Mouse (Mus musculus) embryonic facial prominence, embryonic 11.5 days (tissue): ENCODE results near the gene Mmp20. TPM values are rescaled to one million over a fixed set of nuclear protein-coding genes. Genes with fewer than 3 reads are reported as not detected.
A peak's percentile ranks its signal among the peaks of the same experiment; 100 is the strongest.

ENCODE experiments used
- ATAC-seq: fragments of 200-750 bp; cut with Nextera tagmentation; replicated peaks from 2 replicates; pipeline ENCODE4 v1.8.0; 2017; ENCODE audit warnings: low read depth; ENCODE audit not compliant: insufficient number of reproducible peaks, low FRiP score, low TSS enrichment
- DNase-seq: peaks from one replicate; pipeline ENCODE4 v3.0.0-alpha.2; 2015; ENCODE audit warnings: low spot score
- H3K27ac ChIP-seq: fragments of 300-500 bp; sonication (generic); replicated peaks from 2 replicates; pipeline ENCODE4 v1.5.1; 2014; ENCODE audit warnings: mild to moderate bottlenecking, low read depth, low read length, control low read depth
- H3K27me3 ChIP-seq: fragments of 300-500 bp; sonication (generic); 2 replicates; pipeline ENCODE4 v1.6.1; 2014; ENCODE audit warnings: mild to moderate bottlenecking, low read length, moderate library complexity, mixed read lengths; ENCODE audit not compliant: control insufficient read depth, insufficient read depth
- H3K36me3 ChIP-seq: fragments of 300-500 bp; sonication (generic); replicated peaks from 2 replicates; pipeline ENCODE4 v1.6.1; 2014; ENCODE audit warnings: low read depth, mild to moderate bottlenecking, low read length, moderate library complexity, mixed read lengths; ENCODE audit not compliant: control insufficient read depth, insufficient read depth
- H3K4me1 ChIP-seq: fragments of 300-500 bp; sonication (generic); 2 replicates; pipeline ENCODE4 v1.6.1; 2014; ENCODE audit warnings: low read length, mixed read lengths; ENCODE audit not compliant: control insufficient read depth, insufficient read depth
- H3K4me2 ChIP-seq: fragments of 300-500 bp; sonication (generic); 2 replicates; pipeline ENCODE4 v1.6.1; 2014; ENCODE audit warnings: low read depth, mild to moderate bottlenecking, control low read depth, low read length, moderate library complexity
- H3K4me3 ChIP-seq: fragments of 300-500 bp; sonication (generic); 2 replicates; pipeline ENCODE4 v1.5.1; 2014; ENCODE audit warnings: low read depth, low read length, control low read depth
- H3K9ac ChIP-seq: fragments of 300-500 bp; sonication (generic); replicated peaks from 2 replicates; pipeline ENCODE4 v1.6.1; 2014; ENCODE audit warnings: mild to moderate bottlenecking, control low read depth, low read length
- H3K9me3 ChIP-seq: fragments of 300-500 bp; sonication (generic); replicated peaks from 2 replicates; pipeline ENCODE4 v1.6.1; 2016; ENCODE audit warnings: mild to moderate bottlenecking, low read length, inconsistent platforms, mixed read lengths; ENCODE audit not compliant: control insufficient read depth
- WGBS: fragments of 180-500 bp; shearing (Covaris S2); extraction: QIAGEN DNeasy Blood & Tissue Kit; methylation state at CpG from one replicate; pipeline ENCODE4 v1.1.7; 2014; 5-methylcytosine and 5-hydroxymethylcytosine counted together
- polyA plus RNA-seq: library from polyadenylated mRNA; unstranded; fragments of >200 nt; fragmentation: Nextera tagmentation; extraction: Ambion mirVana; gene quantifications from 2 replicates; pipeline ENCODE4 v1.2.1, GENCODE M21; 2014

Gene Mmp20
- polyA plus RNA-seq, 1 experiment from 2014 or later = not detected

DNA sequence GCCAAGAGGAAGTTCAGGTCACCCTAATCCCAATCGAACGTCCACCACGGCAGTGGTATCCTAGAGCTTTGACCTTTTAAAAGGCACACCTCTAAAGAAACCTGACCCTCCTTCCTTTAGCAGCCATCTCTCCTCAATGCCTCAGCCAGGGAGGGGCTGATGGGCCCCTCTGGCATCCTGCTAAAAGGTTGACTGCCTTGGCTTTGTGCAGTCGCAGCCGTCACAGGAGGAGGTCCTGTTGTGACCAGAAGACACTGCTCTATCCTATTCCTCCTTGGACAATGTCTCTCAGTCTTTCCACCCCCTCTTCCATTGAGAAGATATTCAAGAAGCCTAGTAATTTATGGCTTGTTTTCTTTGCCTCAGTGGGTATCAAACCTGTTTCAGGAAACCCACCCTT lies 5.9 kb downstream of the Mmp20 start:
- no peak for ATAC-seq
- Histone ChIP-seq H3K4me1 (no peaks in the 10 kb centered on the region), H3K27ac (no peak overlapping the region), H3K27me3 (no peaks in the 10 kb centered on the region), H3K36me3 (no peaks in the 10 kb centered on the region), H3K9me3 (no peaks in the 10 kb centered on the region), H3K4me3 (no peak overlapping the region), H3K4me2 (no peak overlapping the region), H3K9ac (no peak overlapping the region)
- peak; percentile 3 for DNase-seq
- 15% methylated on average over 5 of the region's 5 CpGs for WGBS

DNA sequence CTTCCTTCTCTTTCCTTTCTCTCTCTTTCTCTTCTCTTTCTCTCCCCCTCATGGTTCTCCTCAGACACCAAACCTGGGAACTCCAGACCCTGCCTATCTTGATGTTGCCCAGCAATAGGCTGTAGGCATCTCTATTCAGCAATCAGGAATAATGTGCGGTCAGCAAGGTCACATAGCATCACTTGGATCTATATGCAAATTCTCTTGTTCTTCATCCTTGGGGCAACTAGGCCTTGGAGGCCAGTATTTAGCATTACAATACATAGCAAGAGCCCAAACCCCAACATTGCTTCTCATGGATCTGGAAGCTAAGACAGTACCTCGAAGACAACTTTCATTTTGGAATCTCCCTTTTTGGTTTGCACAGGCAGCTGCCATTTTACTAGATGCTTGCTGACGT lies 19.9 kb downstream of the Mmp20 start:
- H3K27me3 ChIP-seq = no peaks in the 10 kb centered on the region
- H3K4me1 ChIP-seq = no peaks in the 10 kb centered on the region
- 87% methylated on average over 3 of the region's 3 CpGs for WGBS

DNA sequence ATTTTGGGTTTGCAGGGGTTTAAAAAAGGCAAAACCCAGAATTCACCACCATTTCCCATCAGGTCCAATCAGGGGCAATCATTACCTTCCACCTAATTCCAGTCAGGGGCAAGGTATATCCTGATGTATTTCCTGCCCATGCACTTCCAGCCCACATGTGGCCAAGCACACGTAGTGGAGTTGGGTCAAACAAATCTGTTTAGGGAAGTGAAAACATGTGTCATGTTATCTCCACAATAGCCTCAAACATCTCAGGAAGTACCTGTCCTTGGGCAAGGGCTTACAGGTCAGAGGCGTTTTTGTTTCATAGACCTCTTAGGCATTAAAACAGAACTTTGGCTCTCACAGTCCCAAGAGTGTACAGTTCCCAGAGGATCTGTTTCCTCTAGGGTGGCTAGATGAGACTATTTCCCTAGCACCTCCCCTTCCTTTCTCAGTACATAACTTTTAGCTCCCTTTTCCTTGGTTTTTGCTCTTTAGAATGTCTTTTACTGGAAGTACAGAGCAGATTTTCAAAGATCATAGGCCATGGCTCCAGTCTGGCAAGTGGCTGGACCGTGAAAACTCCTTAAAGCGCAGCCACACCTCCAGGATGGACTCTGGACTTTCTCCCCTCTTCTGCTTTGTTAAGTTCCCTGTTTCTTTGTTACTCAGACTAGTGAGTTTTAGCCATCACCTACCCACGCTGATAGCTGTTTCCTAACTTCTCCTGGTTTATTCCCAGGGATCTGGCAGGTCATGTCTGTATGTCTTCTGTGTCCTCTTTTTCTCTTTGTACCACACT lies 22.6 kb downstream of the Mmp20 start:
- Histone ChIP-seq H3K4me2 (no peak overlapping the region), H3K9me3 (no peaks in the 10 kb centered on the region), H3K27ac (no peak overlapping the region), H3K36me3 (no peaks in the 10 kb centered on the region), H3K4me1 (no peaks in the 10 kb centered on the region), H3K4me3 (no peak overlapping the region), H3K27me3 (no peaks in the 10 kb centered on the region), H3K9ac (no peak overlapping the region)
- no peak for DNase-seq
- 69% methylated on average over 5 of the region's 5 CpGs for WGBS
- ATAC-seq = no peak

More for the DNA sequence above, 19.9 kb downstream of the Mmp20 start:
- Histone ChIP-seq H3K4me3 (no peak overlapping the region), H3K9me3 (no peaks in the 10 kb centered on the region), H3K4me2 (no peak overlapping the region), H3K36me3 (no peaks in the 10 kb centered on the region), H3K9ac (no peak overlapping the region), H3K27ac (no peak overlapping the region)
- no peak for DNase-seq
- ATAC-seq = no peak

DNA sequence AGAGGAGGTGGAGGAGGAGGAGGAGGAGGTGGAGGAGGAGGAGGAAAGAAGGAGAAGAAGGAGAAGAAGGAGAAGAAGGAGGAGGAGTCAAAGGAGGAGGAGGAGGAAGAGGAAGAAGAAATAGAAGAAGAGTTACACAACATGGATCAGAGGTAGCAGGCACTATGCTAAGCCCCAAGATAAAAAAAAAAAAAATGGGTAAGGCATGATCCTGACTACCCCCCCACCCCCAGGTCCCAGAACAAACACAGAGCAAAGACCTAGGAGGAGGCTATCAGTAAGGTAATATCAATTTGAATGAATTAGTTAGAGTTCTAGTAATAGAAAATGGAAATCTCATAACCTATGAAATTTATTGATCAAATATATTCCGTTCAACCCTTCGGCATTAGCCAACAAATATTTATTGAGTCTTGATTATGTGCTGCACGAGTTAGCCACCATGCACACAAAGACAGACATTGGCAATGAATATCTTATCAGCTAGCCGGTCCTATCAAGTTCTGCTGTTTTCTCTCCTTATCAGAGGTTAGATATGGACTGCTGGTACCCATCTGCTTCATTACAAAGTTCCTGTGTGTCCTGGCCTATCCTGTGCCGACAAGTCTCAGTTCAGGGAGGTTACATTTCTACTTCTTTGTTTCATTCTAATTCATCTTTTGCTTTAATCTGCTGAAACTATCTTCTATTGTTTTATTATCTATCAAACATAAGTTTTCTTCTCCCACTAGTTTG lies 24.5 kb downstream of the Mmp20 start:
- Histone ChIP-seq H3K4me3 (no peak overlapping the region), H3K4me2 (no peak overlapping the region), H3K4me1 (no peaks in the 10 kb centered on the region), H3K36me3 (no peaks in the 10 kb centered on the region), H3K27me3 (no peaks in the 10 kb centered on the region), H3K9me3 (no peaks in the 10 kb centered on the region), H3K27ac (no peak overlapping the region), H3K9ac (no peak overlapping the region)
- DNase-seq (no peak), ATAC-seq (no peak)
- 90% methylated on average over 5 of the region's 5 CpGs for WGBS

DNA sequence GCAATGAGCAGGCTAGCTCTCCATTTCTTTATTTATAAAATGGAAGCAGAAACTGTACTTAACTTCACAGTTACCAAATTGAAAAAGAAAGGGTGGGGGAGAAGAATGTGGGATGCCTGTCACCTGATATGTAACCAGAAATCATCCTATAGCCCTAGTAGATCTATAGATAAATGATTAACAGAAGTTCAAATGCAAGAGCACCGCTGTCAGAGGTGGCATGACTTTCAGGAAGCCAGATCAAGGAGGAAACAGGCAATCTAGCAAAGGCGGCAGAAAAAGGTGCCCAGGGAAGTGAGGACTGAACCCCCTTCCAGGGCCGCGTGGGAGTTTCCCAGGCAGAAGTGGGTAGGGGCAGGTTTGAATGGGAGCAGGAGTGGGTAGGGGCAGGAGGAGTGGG lies 29.9 kb downstream of the Mmp20 start:
- no peaks in the 10 kb centered on the region for H3K4me1 ChIP-seq
- H3K9ac ChIP-seq = no peak overlapping the region
- H3K4me3 ChIP-seq = no peak overlapping the region
- no peaks in the 10 kb centered on the region for H3K36me3 ChIP-seq
- 78% methylated on average over 4 of the region's 4 CpGs for WGBS
- ATAC-seq (no peak), DNase-seq (no peak)
- no peak overlapping the region for H3K27ac ChIP-seq
- no peaks in the 10 kb centered on the region for H3K9me3 ChIP-seq
- no peaks in the 10 kb centered on the region for H3K27me3 ChIP-seq
- H3K4me2 ChIP-seq = no peak overlapping the region

DNA sequence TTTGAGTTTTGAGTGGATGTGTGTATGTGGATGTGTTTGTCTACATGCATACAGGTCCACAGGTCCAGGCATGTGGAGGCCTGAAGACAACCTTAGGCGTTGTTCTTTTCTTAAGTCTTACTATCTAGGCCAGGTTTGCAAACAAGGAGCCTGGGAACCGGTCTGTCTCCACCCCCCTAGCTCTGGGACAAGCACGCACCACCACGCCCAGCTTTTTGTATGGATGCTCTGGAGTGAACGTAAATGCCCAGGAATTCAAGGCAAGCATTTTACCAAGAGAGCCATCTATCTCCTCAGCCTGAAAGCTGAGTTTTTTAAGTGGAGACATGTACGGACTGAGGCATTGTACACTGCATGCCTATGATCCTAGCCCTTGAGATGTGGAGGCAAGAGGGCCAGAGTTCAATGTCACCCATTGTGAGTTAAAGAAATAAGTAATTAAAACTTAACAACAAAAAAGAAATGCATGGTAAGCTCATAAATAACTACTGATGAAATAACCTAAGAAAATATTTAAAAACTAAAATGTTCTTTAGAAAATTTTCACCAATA lies 31.5 kb downstream of the Mmp20 start:
- H3K27me3 ChIP-seq = no peaks in the 10 kb centered on the region
- no peaks in the 10 kb centered on the region for H3K36me3 ChIP-seq
- 67% methylated on average over 6 of the region's 6 CpGs for WGBS
- no peak overlapping the region for H3K4me3 ChIP-seq
- H3K9me3 ChIP-seq = no peaks in the 10 kb centered on the region
- DNase-seq (no peak), ATAC-seq (no peak)
- H3K4me2 ChIP-seq = no peak overlapping the region
- no peak overlapping the region for H3K9ac ChIP-seq
- H3K4me1 ChIP-seq = no peaks in the 10 kb centered on the region
- H3K27ac ChIP-seq = no peak overlapping the region

DNA sequence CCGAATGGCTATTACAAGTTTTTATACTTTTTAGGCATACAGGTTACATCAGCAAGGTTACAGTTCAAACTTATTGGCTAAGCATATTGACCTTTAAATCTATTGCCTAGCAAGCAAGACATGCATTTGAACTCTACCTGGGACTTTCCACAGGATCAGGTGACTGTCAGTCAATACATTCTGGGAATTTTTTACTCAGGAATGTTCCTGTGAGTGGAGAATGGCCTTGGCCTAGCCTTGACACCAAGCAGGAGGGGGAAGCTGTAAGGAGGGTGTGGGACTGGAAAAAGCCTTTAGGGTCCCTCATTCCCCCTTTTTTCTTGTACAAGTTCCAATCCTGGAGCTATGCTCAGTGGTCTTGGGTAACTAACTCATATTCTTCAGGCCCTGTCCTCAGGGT lies 33.3 kb downstream of the Mmp20 start:
- Histone ChIP-seq H3K4me3 (no peak overlapping the region), H3K9me3 (no peaks in the 10 kb centered on the region), H3K4me1 (no peaks in the 10 kb centered on the region), H3K9ac (no peak overlapping the region), H3K27ac (no peak overlapping the region), H3K4me2 (no peak overlapping the region), H3K36me3 (no peaks in the 10 kb centered on the region), H3K27me3 (no peaks in the 10 kb centered on the region)
- DNase-seq (no peak), ATAC-seq (no peak)
- WGBS = 93% methylated on average over 1 of the region's 1 CpGs

DNA sequence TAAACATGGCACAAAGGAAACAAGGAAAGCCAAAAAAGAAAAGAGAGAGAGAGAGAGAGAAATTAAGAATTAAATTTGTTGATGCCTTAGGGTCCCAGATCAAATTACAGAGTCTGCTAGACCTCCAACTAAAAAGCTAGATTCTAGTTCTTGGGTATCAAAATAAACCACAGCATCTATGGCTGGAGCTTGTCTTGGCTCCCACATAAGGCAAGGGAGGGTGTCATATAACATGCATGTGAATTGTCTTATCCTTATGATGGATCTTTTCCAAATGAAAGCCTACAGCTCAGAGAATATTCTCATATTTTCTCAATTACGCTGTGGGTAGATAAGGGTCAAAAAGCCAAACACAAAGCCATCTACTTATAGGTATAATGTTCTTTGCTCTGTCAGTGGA lies 41.6 kb downstream of the Mmp20 start:
- H3K27ac ChIP-seq = no peak overlapping the region
- DNase-seq (no peak), ATAC-seq (no peak)
- H3K4me3 ChIP-seq = no peak overlapping the region
- no peak overlapping the region for H3K9ac ChIP-seq
- WGBS = 81% methylated on average over 1 of the region's 1 CpGs
- H3K4me1 ChIP-seq = no peaks in the 10 kb centered on the region
- no peaks in the 10 kb centered on the region for H3K27me3 ChIP-seq
- H3K9me3 ChIP-seq = no peaks in the 10 kb centered on the region
- H3K36me3 ChIP-seq = no peaks in the 10 kb centered on the region
- no peak overlapping the region for H3K4me2 ChIP-seq
